Mouse (Mus musculus) adrenal gland, postnatal 25 days (tissue): ENCODE measurements at regions not wholly inside any gene's neighbourhood (a gene's known extent, or its start where the extent isn't known, plus 50 kb on each side); places are given as distances from the start of the nearest gene placed in this dataset.
"Not testable (repeated sequence)": the region's sequence is repeated elsewhere in the genome, so short reads cannot be mapped to it uniquely, and the experiment has no call there.

ENCODE experiments used
- DNase-seq: peaks from one replicate; pipeline ENCODE4 v3.0.0; 2021; ENCODE audit warnings: mixed read lengths

DNA sequence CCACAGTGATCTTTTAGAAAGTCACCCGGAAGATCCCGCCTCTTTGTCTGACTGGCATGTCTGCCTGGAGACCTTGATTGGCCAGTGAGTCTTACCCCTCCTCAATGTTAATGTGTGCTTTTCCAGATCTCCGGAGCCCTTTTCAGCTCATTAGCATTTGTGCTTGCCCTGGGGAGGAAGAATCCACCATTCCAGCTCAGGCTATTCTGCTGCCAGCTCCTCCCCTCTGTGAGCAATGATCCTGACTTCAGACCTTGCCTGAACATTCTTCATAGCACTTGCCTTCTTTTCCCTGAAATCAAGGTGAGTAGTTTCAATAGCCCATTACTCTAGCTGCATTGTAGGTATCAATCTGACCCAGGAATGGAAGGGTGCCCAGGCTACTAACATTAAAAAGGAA is 102.2 kb upstream of the Gm10767 start:
- not testable (repeated sequence) for DNase-seq

DNA sequence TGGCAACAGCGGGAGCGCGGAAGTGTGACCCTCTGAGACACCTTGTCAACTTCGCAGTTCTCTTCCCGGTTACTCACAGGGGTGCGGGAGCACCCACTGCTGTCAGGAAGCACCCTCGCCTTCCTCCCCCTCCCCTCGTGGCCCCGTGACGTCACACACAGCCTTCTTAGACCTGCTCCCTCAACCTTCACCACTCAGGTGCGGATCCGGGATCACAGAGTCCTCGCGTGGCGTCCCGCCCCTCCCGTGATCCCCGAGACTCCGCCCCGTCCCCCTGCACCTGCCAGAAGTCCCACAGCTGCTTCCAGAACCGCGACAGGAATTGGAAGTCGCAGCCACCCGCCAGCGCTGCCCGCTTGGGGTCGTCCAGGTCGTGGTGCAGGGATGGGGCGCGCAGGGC is 97.1 kb upstream of the Gm10767 start:
- DNase-seq = peak; percentile 2
